Mouse (Mus musculus): ENCODE data around the gene Mical3.

DNA sequence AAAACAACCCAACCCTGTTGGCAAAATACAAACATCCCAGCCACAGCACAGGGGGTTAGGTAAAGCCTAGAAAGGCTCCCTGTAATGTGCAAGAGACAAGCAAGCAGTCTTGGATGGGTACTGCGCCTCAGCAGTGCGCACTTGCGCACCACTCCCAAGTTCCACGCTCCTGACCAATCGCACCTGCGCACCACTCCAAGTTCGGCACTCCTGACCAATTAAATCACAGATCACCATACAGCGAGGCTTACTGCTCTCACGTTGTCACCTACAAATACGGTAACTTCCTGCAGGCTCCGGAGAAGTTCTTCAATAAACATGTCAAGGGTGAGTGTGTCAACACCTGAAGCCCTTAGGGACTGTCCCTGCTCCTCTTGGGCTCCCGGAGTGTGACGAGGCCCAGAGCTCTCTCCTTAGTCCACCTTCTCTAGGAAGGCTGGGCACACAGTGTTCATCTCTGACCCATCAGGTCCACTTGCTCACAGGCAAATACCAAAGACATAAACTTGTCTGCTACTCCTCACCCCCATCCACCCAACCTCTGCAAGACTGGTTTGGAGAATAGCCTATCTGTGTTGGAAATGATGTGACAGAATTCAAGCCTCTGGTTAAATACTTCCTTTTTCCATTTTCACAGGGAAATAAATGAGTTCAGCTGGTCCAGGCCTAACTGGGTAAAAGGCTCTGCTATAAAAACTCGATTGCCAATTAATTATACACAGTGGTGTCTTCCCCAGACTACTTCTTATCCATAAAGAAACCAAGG, 27.2 kb downstream of the Mical3 start:
- no peak for TF ChIP-seq FLI1 (IDR thresholded peaks at IDR 0.05; ENCODE audit: low read length)
- no peak for TF ChIP-seq GATA1 (IDR thresholded peaks at IDR 0.05; ENCODE audit: borderline replicate concordance, low read length)
